Mouse (Mus musculus): ENCODE data around the gene Lbhd1. TPM values are rescaled to one million over a fixed set of nuclear protein-coding genes. Genes with fewer than 3 reads are reported as not detected.

Gene Lbhd1
- 19.9 TPM for polyA plus RNA-seq (2014; fragmentation: Illumina TruSeq; extraction: RNeasy Lipid Tissue Mini Kit (QIAGEN cat#74804); ENCODE audit: insufficient read depth, low read depth, low replicate concordance)

DNA sequence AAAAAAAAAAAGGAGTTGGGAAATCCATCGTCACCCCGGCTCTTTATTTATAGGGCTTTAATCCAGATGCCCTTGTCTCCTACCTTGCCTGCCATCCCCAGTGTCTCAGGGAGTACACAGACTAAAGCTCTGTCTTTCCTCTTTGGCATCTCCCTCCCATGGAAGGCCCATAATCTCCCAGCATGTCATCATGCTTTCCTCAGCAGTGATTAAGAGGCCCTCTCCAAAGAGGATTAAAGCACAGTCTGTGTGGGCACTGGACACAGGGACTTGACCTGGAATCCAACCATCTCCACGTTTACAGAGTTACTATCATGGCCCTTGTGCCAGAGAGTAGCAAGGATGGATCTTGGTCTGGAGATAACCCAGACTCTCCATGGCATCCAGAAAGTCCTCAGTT lies at the start of gene Lbhd1, which contains the start of gene Gm49403:
Lbhd1 (plus strand) TSS at position 117 of the 400 bp plus-strand sequence.
Gm49403 (plus strand) TSS at position 315 of the 400 bp plus-strand sequence.

DNA sequence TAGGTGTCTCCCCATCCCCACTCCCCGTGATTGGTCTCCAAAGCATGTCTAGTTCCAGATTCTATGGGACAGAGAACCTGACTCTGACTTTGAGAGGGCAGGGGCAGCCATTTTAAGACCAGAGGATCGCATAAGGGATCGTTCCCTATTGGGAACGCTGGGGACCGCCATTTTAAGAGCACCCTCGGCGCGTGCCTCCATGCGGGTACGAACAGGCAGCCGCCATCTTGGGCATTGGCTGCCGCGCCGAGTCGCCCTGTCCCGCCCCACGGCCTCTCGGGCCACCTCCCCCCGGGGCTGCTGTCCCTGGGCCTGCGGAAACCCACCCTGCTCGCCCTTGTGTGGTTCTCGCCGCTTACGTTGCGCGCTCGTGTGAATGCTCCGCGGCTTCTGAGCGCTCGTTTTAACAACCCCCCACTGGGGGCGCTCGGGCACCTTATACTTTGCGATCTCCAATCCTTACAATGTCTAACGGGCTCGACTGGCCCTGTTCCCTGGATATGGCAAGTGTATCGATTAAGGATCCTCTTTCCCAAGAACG lies 46.2 kb upstream of the Lbhd1 start, which contains the start of gene Bscl2:
Bscl2 (plus strand) TSS at position 217 of the 541 bp plus-strand sequence.

DNA sequence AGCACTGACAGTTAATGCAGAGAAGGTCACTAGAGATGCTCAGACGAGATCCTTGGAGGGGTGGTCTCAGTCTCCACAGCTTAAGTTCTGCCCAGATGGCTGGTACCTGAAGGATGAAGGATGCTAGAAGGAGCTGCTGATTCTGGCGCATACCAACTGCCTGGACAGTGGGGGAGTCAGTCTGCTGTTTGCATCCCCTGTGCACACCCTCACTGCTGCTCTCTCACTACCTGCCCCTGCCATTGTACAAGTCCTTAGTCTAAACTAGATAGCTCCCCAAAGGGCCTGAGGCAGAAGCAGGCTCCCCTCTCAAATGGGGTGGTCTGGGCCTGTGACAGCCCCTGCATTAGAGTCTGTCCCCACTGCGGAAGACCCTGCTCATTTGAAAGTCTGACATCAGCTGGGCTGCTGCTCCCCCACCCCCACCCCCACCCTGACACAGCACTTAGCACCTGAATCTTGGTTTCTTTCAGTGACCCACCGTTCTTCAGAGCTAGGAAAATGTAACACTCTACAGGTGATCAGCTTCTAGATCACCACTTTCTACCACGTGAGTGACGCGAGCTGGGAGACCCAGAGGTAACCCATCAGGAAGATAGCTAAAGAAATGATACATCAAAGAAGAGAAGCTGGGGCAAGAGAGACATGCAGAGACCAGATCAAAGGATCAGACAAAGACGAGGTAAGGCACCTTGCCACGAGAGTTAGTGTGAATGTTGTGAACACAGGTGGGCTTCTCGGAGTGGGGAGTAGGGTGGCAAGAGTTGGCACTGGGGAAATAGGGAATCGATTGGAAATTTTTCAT lies 44.2 kb upstream of the Lbhd1 start, which contains the start of gene Gng3:
Gng3 (minus strand) TSS at position 92 of the 805 bp plus-strand sequence.

DNA sequence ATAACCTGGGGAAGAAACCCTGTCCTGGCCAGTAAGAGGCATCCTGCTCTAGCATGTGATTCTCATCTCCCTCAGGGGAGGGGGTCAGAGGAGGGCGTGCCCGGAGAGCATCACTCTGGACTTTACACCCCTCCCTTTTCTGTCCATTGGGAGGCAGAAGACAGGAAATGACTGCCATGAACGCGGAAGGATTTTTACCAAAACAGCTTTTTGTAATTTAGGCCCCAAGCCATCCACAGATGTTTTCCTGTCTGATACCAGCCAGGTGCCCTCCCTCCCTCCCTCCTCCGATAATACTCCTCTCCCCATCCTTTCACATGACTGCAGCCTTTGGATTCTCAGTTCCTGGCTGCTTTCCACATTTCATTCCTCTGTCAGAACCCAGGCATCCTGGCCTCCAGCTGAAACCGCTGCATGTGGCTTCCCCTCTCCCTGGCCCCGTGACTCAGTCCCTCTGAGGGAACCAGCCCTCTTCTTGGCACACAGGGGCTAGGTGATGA lies 33.1 kb upstream of the Lbhd1 start, which contains the start of gene Lrrn4cl:
Lrrn4cl (plus strand) TSS at position 367 of the 500 bp plus-strand sequence.

DNA sequence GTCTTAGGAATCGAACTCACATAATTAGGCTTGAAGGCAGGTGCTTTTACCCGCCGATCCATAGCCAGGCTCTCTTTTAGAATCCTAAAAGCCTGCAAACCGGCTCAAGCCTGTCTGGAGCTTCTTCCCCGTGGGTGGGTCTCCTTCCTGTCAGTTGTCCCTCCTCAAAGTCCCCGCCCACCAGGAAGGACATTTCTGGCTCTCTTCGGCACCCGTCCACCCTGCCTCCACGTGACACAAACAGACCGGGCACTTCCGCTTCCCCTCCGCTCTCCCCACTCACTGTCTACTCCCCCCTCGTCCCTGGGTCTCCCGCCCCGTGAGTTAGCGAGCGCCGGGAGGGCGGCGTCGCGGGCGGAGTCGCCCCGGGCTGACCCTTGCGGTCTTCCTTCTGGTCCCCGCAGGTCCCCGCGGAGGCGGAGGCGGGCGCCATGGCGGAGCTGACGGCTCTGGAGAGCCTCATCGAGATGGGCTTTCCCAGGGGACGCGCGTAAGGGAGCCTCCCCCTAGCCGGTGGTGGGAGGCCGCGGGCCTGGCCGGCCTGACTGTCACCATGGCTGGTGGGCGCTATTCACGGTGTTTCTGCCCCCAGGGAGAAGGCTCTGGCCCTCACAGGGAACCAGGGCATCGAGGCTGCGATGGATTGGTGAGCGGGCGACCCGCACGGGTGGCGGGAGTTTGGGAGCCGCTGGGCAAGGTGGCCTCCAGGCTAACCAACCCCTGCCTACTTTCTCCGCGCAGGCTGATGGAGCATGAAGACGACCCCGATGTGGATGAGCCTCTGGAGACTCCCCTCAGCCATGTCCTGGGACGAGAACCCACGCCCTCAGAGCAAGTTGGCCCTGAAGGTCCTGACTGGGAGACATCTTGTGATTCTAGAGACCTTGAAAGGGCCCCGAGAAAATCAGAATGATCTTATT lies 12.0 kb upstream of the Lbhd1 start, which contains the start of gene Ubxn1:
Ubxn1 (plus strand) TSS at position 230 of the 920 bp plus-strand sequence.

DNA sequence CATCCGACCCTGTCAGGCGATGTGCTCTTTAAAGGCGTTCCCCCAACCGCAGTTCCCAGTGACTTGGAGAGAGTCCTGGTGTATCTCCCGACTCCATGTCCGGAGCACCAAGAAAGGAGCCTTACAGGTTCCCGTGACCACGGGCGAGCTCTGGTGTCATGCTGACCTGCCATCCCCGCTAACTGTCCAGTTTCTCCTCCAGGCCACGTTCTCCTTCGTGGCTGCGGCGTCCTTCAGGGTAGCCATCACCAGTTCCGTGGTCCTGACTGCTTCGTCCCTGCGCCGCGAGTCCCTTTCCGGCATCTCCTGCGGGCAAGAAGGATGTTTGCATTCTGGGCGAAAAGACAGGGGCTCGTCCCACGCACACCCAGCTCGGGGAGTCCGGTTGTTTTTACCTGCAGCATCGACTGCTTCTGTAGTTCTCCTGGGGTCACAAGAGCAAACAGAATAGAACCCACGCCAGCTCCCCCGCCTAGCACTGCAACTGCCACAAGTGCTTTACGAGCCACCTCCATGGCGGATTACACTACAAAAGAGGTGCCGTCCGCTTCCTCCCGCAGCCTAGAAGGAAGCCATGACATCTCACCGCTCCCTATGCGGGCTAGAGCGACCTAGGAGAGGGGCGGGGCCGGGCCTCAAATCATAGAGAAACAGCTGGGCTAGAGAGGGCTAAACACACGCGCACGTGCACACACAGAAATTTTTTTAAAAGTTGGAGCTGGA lies 3.1 kb upstream of the Lbhd1 start, which contains the start of gene Uqcc3:
Uqcc3 (minus strand) TSS at position 613 of the 723 bp plus-strand sequence.

DNA sequence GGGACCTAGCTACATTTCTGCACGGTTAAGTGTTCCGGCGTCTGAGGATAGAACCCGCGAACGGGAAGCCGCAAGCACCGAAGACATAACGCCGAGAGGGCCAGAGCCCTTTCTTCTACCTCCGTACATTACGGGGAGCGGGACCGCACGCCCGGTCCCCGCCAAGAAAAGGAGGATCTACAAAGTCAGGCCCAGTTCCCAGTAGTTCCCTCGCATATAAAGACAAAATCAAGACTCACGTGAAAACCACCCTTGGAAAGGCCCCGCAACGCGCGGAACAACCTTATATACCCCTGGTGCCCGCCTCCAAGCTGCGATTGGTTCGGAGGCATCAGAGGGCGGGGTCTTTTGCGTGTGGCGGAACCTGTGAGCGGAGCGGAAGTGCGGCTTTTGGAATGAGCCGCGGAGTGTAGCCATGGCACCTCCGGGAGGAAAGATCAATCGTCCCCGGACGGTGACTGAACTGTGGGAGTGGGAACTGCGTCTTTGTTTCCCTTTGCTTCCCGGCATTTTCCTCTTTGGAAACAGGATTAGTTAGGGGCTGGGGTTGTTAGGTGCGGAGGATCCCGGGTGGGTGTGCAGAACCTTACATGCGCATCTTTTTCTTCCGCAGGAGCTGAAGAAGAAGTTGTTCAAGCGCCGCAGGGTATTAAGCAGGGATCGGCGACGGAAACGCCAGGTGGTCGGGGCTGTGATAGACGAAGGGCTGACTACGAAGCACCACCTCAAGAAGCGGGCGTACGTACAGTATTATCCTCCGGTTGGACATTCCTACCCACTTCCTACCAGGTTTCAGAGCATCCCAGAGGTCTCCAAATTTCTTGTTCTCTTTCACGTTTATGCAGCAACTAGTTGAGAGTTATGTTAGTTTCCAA lies 5.2 kb downstream of the Lbhd1 start, which contains the start of the genes 1810009A15Rik and Gm49416:
1810009A15Rik (plus strand) TSS at position 343 of the 875 bp plus-strand sequence.
Gm49416 (plus strand) TSS at position 416 of the 875 bp plus-strand sequence.

DNA sequence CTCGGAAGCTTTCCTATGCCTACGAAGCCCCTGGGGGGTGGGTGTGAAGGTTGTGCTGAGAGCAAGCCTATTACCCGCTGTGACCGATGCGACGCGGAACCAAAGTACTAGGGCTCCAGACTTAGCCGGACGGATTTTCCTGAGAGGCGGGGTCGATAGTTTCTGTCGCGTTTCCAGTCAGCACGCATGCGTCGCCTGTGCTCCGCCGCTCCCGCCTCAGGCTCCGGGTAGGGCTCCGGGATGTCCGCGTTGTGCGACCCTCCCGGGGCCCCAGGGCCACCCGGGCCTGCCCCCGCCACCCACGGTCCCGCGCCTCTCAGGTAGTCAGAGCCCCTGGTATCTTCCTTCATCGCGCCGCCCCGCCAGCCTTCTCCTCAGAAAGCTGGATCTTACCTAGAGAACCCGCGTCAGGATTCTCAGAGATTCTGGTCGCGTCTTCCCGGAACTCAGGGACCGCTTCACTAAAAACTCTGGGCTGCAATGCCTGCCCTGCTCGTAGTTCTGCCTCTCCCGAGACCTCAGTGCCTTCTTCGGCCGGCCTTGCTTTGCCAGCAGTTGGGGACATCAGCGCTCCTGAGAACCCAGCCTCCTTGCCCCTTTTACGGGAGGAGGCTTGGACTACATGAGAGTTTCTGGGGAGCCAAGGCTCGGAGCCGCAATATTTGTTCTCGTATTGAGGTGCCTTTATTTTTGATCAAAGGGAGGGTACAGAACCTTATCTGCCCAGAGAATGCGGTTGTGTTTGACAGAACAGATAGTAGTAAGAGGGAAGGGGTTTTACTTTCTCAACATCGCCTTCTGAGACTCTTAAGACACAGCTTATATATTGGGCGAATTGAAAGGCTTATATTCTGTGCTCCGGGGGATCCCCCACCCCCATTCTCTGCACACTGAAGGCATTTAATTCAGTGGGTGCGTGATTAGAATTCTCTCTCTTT lies 9.6 kb downstream of the Lbhd1 start, which contains the start of gene Ints5:
Ints5 (plus strand) TSS at position 177 of the 938 bp plus-strand sequence.

DNA sequence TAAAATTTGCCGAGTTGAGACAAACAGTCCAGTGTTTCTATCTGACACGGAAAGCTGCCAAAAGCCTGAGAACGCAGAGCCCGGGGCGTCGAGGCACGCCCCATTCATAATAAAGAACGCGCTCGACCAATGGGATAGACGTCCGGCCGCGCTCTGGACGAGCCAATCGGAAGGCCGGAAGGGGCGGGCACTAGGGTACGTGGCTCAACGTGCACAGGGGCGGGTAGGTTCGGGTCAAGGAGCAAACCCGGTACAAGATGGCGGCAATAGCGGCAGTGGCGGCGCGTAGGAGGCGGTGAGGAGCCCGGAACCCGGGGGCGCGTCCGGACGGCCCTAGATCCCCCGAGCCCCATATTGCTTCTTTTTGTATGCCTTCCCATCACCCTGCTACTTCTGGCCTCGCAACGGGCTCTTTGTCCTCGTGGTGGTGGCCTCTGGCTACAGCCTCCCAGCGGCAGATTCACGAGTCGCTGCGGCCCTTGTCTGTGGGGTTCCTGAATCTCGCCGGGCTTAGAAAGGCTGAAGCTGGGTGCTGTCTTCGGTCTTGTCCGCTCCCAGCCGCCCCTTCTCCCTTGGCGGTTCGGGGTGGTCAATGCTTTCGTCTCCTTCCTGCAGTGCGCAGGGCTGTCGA lies 14.4 kb downstream of the Lbhd1 start, which contains the start of gene Ganab:
Ganab (plus strand) TSS at position 207 of the 631 bp plus-strand sequence.

DNA sequence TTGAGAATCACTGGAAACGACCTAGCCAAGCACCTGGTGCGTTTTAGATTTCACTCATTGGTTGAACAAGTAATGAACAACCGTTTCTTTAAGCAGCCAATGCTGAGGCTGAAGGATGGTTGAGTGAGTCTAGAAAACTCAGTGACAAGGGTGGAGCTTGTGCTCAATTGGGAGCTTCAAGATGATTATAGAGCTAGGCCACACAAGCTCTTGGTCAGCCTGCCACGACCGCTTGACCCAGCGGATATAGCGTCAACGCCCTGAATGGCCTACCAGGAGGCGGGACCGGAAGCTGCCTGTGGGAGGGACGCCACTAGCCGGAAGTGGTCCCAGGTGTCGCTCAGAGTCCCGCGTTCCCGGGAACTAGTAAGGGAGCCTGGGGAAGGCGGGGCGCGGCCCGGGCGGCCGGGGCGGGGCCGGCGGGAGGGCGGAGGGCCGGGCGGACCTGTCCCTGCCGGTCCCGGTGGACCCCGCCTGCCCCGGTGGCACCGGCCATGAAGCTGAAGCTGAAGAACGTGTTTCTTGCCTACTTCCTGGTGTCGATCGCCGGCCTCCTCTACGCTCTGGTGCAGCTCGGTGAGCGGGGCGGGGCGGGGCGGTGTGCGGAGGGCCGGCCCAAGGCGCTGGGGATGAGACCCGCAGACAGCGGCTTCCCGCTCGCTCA lies 36.7 kb downstream of the Lbhd1 start, which contains the start of gene B3gat3:
B3gat3 (plus strand) TSS at position 302 of the 664 bp plus-strand sequence.

DNA sequence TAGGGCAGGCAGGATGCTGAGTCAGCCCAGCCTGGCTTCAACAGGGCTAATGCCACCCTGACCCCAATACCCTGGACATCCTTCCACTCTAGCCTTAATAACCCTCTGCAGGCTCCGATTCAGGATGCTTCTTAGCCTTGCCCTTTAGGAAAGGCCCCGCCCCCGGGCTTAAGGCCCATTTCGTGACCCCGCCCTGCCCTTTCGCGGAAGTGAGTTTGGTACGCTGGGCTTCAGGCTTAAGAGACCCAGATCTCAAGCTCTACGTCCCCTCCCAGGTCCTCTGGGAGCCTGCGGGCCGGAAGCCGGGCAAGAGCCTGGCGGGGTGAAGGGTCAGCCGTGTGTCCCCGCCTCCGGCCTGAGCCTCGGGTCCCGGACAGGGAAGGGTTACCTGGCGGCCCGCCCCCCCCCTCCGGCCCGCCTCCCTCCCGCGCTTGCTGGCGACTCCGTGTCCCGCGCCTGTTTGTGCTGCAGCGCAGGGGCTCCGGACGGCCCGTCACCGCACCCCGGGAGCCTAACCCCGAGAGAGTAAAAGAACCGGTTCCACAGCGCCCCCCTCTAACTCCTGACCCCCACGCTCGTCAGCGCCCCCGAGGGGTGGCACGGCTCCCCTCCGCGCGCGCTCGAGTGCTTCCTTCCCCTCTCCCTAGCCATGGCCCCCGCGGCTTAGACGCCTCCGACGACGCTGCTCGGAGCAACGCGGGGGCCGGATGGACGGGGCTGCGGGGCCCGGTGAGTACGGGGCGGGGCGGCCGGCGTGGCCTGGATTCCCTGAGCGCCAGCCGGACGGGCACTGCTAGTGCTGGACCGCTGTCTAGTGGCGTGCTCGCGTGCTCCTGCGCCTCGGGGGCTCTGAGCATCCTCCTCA lies 45.9 kb downstream of the Lbhd1 start, which contains the start of the genes Rom1 and Eml3:
Rom1 (minus strand) TSS at position 133 of the 865 bp plus-strand sequence.
Eml3 (plus strand) TSS at position 329 of the 865 bp plus-strand sequence.

DNA sequence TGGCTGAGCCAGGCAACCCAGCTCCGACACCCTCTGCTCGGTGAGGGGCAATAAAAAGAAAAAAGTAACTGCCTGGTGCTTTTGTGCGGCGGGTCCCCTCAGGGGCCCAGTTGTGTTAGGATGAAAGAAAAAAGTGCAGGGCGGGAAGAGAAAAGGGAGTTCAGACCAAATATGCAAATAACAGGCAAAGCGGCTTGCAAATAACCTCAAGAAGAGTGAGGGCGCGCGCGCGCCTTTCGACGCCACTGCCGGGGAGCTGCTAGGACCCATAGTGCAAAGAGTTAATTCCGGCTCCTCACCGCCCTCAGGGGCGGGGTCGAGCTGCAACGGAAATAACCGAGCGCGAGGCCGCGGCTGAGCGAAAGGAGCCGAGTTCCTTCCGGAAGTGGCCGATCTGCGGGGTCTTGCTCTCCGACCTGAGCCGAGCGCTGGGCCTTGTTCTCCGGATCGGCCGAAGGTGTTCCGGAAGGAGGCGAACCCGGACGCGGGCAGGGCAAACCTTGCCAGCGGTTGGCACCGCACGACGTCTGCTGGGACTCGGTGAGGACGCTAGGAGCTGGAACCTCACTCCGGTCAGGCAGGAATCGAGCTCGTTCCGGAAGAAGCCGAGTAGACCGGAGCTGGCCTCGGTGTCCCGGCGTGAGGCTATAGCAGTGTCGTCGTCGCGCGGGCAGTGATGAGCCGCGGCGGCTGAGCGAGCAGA lies 58.1 kb downstream of the Lbhd1 start, which contains the start of gene Mta2:
Mta2 (plus strand) TSS at position 361 of the 703 bp plus-strand sequence.

